Mouse (Mus musculus) right cerebral cortex, postnatal 25 days (tissue): ENCODE measurements around the gene Zfp454.

Source experiments
- DNase-seq: peaks from one replicate; pipeline ENCODE4 v3.0.0; 2022

The Zfp454 gene

DNA sequence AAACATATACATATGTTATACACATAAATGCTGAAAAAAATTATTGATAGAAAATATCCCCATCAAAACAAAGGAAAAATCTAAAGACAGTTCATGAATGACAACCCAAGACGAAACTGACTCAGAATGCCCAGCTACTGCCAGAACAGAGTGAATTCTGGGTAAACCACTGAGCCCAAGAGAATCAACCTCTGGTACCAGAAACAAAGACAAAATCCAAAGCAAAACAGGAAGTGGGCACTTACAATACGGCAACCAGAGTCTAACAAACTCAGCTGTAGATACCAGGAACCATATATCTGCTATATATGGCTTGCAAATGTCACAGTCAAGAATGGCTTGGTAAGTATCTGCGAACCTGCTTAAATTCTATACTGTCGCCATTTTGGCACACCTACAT, 51.7 kb downstream of the Zfp454 start:
- DNase-seq = no peak

DNA sequence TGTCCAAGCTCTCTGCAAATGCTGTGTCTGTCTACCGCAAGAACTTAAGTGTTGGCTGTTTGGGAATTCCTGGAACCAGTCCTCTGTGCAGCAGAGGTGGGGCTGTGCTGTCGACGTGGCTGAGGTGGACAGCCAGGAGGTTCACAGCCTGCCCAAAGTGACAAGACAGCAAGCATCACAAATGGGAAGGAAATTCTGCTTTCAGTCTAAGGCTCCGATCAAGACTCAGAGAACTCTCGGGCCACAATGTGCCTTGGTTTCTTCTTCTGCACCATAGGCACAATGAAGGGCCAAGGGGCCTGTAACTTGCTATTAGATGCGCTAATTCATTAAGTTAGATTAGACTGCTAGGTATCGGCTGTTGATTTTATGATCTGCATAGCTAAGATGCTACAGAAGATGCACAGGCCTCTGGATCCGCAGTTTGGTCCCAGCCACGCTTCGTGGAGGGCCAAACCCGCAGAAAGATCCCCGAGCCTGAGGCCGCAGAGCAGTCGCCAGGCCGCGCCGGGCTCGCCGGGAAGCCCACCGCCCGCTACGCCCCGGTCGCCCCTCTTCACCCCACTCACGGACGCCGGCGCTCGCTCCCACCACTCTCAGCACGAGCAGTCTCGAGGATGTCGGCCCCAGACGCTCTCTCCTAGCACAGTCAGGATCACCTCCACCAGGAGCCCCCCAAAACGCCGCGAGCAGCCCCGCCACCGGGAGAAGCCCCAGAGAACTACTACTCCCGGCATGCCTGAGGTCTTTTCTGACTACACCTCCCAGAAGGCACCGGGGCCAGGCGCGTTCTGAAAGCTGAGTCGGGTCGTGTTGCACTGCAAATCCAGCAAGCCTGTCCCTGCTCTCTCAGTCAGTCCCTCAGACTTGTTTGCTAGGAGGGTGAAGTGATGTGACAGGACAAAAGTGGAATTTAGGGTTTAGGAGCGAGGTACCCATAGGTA, 60.2 kb downstream of the Zfp454 start, which contains the start of gene Zfp354c:
Gene Zfp354c (minus strand): TSS at position 715 of the 944 bp plus-strand sequence.
- peak; percentile 88 for DNase-seq

DNA sequence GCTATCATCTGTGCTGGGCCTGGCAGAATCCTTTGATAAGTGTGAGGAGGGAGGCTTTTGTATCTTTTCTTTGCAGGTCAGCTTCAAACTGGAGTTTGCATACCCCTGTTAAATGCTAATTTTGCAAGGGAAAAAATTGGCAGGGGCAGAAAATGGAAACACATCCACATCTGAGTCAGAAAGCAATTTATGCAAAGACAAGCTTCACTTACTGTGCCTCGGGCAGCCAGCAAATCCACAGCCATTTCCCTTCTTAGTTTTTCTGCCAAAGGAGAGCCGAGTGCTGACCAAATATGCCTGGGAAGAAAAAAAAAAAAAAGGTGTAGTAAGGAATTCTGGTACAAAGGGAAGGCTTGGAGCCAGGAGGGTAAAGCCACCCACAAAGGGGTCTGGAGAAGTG, 61.2 kb downstream of the Zfp454 start:
- no peak for DNase-seq
